Mouse (Mus musculus): Measurements from ENCODE around the gene Fam102b.

DNA sequence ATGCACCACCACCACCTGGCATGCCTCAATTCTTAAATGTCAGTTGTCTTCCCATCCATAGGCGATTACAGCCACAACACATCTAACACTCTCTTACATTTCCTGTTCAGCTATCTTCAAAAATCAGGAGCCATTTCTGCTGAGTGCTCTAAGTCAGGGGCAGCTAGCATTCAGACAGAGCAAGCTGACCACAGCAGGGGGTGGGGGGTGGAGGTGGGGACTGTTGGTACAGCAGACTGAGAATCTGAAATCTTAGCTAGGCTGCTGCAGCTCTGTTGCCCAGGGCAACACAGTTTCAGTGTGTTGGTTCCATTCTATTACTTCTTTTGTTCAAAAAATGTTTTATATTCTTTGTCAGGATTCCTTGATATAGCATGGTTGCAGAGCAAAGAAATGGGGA lies 40.9 kb downstream of the Fam102b start:
- TF ChIP-seq CTCF (IDR thresholded peaks at IDR 0.05; ENCODE audit: low read depth) (no peak), EP300 (IDR thresholded peaks at IDR 0.05; ENCODE audit: low read depth) (no peak)

All from liver, embryonic 14.5 days (tissue).